Mouse (Mus musculus): Measurements from ENCODE around the gene Atrip. TPM values are rescaled to one million over a fixed set of nuclear protein-coding genes. Genes with fewer than 3 reads are reported as not detected.

The Atrip gene
- polyA plus RNA-seq, 1 experiment from 2014 or later, result 28.4 TPM

DNA sequence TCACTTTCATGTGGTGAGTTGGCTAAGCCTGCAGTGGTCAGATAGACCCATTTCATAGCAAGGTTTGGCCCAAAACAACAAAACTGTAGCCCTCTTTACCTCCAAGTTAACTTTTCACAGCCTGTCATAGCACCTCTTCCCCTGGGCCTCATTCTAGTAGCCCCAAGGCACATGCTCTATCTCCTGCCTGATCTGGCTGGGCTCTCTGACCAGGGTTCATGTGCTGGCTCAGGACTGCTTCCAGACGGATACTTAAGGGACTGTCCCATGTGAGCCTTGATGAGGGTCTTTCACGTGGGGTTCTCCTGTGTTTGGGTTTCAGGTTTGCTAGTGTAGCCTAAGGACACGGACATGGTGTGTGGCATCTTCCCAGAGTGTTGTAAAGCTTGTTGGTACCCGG, 34.2 kb downstream of the Atrip start:
- DNase-seq (ENCODE audit: low spot score), result no peak

DNA sequence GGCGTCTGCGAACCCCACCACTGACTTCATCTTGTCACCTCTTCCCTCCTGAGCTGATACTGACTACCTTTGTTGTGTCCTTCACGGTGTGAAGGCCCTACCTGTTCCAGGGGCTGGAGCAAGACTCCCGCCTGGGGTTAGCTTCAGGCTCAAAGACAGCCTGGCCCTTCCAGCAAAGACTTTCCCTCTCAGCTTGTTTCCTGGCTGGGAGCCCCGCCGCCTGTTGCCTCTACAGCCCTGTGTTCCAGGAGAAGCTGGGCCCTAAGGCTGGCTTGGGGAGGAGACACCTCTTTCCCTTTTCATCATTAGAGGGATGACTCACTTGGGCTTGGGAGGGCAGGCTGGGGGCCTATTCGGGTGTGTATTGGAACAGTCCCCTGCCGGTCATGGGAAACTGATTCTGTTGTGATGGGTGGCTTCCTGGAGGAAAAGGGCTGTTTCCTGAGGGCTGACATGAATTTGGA, 35.0 kb downstream of the Atrip start:
- DNase-seq (ENCODE audit: low spot score), result no peak

GRCm38 (mm10) chr9:109038086-109038895, 35.6 kb downstream of the Atrip start, which contains the start of gene Shisa5:
TSS of gene Shisa5 (plus strand) at chr9:109038565.
- peak; percentile 59 for DNase-seq (ENCODE audit: low spot score)

GRCm38 (mm10) chr9:109032435-109032834, 41.5 kb downstream of the Atrip start:
- no peak for DNase-seq (ENCODE audit: low spot score)

- DNase-seq (ENCODE audit: low spot score), result no peak
Observed at GRCm38 (mm10) chr9:109031686-109032085, 42.2 kb downstream of the Atrip start.

DNA sequence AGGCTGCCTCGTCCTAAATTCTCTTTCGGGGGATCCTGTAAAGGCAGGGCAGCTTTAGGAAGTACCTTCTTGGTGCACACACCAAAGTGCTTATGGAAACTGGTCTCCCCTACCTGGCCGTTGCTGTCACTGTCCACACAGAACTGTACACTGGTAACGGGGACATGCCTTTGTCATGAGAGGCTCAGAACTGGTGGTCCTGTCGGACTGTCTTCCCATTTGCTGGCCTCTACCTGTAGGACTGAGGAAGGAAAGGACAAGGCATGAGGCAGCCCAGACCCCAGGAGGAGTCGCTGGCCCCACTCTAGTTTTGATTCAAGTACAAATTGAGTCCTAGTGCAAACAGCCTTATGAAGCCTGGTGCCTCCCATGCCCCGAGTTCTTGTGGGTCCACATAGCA, 42.9 kb downstream of the Atrip start:
- no peak for DNase-seq (ENCODE audit: low spot score)

- DNase-seq (ENCODE audit: low spot score), result no peak
Observed at GRCm38 (mm10) chr9:109030312-109030711, 43.6 kb downstream of the Atrip start.

DNA sequence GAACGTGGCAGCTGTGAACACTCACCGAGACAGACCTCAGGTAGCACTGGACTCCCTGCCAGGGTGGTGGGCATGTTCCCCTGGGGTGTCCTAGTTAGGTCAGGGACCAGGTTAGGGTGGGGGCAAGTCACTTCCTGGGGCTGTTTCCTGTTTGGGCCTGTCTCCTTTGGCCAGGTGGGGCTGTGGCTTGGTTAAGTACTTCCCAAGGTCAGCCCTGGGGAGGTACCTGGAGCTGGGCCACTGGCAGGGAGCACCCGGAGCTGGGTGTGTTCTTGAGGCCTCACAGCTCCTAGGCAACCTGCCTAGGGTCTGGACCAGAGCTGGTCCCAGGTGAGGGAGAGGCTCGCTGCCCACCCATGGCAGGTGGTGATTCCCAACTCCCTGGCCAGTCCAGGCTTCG, 45.0 kb downstream of the Atrip start:
- DNase-seq (ENCODE audit: low spot score), result no peak

- no peak for DNase-seq (ENCODE audit: low spot score)
Observed at GRCm38 (mm10) chr9:109028421-109028820, 45.5 kb downstream of the Atrip start.

- no peak for DNase-seq (ENCODE audit: low spot score)
Observed at GRCm38 (mm10) chr9:109027521-109027920, 46.4 kb downstream of the Atrip start.

DNA sequence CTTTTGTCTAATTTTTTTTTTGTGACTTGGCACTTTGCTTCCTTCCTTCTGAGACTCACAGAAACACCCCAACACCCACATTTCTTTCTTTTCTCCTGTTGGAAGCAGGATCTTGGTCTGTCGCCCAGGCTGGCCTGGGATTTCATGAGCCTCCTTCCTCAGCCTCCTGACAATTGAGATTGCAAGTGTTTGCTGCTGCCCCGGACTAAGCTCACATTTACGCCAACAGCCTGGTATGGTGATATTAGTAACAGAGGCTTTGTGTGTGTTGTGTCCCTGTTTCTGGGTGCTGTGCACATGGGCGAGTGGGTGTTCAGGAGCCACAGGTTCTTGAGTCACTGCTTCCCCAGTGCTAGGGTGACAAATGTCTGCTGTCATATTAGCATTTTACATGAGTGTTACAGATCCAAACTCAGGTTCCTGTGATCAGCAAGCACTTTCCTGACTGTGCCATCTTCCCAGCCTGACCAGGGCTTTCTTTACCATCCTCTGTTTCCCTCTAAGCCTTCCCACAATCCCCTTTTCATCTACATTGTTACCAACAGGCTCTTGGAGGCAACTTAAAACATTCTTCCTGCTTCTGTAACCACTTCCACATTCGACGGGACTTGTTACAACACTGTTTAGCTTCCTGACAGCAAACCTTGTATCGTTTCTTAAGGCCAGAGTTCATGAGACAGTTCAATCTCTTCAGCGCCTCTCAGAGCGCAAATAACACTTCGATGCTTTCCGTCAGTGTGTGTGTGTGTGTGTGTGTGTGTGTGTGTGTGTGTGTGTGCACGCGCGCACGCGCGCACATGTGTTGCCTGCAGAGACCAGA, 50.8 kb downstream of the Atrip start:
- DNase-seq (ENCODE audit: low spot score), result no peak

GRCm38 (mm10) chr9:109021428-109021827, 52.5 kb downstream of the Atrip start:
- no peak for DNase-seq (ENCODE audit: low spot score)

GRCm38 (mm10) chr9:109016973-109017604, 56.8 kb downstream of the Atrip start:
- DNase-seq (ENCODE audit: low spot score), result no peak

GRCm38 (mm10) chr9:109015397-109015796, 58.5 kb downstream of the Atrip start:
- no peak for DNase-seq (ENCODE audit: low spot score)

- DNase-seq (ENCODE audit: low spot score), result no peak
Observed at GRCm38 (mm10) chr9:109010316-109010690, 63.6 kb downstream of the Atrip start.

DNA sequence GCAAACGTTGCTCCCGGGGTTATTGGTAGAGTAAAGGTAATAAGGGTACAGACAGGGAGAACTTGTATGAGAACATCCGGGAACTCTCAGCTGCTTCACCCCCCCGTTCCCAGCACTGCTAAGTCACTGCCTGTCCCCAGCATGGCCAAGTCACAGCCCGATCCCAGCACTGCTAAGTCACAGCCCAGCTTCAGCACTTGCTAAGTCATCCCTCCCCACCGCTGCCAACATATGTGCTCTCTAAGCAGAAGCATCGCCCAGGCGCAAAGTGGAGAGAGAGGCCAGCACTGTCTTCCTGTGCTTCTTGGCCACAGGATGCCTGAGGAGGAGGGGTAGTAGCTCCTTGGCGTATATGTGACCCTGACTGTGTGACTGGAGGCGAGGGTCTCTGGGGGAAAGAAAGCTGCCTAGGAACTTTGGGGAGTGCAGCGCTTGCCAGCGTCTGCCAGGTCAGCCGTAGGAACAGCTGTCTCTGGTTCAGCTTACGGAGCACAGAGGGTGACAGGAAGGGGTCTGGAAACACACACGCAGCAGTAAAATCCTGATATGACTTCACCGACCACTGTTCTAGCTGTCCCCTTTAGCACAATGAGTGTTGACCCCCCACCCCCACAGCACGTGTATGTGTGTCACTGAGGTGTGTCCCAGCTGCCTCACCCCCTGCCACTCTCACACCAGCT, 64.1 kb downstream of the Atrip start:
- DNase-seq (ENCODE audit: low spot score), result peak; percentile 58

GRCm38 (mm10) chr9:109008994-109009635, 64.8 kb downstream of the Atrip start:
- DNase-seq (ENCODE audit: low spot score), result no peak

DNA sequence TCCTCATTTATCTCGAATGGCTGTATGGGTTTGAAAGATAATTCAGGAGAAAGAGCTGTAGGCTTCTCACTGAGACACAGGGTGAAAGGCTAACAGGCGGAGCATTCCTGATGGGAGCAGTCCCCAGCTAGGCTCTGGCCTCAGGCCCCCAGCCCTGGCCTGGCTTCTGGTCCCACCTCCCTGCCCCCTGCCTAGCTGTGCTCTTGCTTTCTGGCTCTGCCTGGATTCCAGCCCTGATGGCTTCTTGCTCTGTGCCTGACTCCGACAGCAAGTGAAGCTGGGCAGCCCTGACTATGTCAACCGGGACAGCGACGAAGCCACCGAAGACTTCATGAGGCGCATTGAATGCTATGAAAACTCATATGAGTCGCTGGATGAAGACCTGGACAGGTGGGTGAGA, 65.8 kb downstream of the Atrip start:
- DNase-seq (ENCODE audit: low spot score), result no peak
